8 mouse cellular contexts compared by ENCODE assay signal in genomic region chr12:112551861-112552375, GRCm38 (mm10). TPM values are rescaled to one million over a fixed set of nuclear protein-coding genes. Genes with fewer than 3 reads are reported as not detected.
DNase-seq lines count a peak whose midpoint lies in the region; ATAC-seq and TF ChIP-seq lines count a peak whose summit lies in the region.

No protein-coding gene starts in this region.

- peak; percentile 70 for ATAC-seq in CD4-positive, CD25-positive, alpha-beta regulatory T cell, adult 4 months
- ATAC-seq in erythroblast, adult 5-6 weeks (replicated peaks; ENCODE audit: low FRiP score, poor library complexity, severe bottlenecking), result peak; percentile 76
- no peak for ATAC-seq in heart, embryonic 13.5 days (ENCODE audit: extremely low read depth, insufficient number of reproducible peaks, low FRiP score, low TSS enrichment)
- 0 out of 2 replicates have a peak, but pooled peaks have one; percentile 26 for ATAC-seq in liver, embryonic 14.5 days (ENCODE audit: insufficient read depth)
- ATAC-seq in neural tube, embryonic 11.5 days (ENCODE audit: insufficient read depth, low FRiP score, low TSS enrichment), result peak; percentile 79
- peak; percentile 52; the same call in 1 of the 2 replicates for ATAC-seq in stomach, embryonic 15.5 days (ENCODE audit: insufficient read depth, low FRiP score, low read depth)

- H3K4me3 ChIP-seq in heart, embryonic 13.5 days, result no peak overlapping the region
- no peak overlapping the region for H3K4me3 ChIP-seq in liver, embryonic 14.5 days (ENCODE audit: insufficient read depth in 1 of 2, low read depth in 2 of 2, low read length in 2 of 2)
- no peak overlapping the region for H3K4me3 ChIP-seq in neural tube, embryonic 11.5 days (ENCODE audit: low read depth, low read length)
- no peak overlapping the region for H3K4me3 ChIP-seq in stomach, embryonic 15.5 days (replicated peaks)

- 10% methylated on average over 13 of the region's 13 CpGs for WGBS in heart, embryonic 13.5 days
- 9% methylated on average over 13 of the region's 13 CpGs for WGBS in liver, embryonic 14.5 days (ENCODE audit: insufficient replicate concordance)
- 10% methylated on average over 13 of the region's 13 CpGs for WGBS in neural tube, embryonic 11.5 days
- WGBS in stomach, embryonic 15.5 days, result 11% methylated on average over 13 of the region's 13 CpGs

- H3K27me3 ChIP-seq in heart, embryonic 13.5 days (replicated peaks), result 0 out of 2 replicates have a peak, but pooled peaks cover 12% of the 10 kb centered on the region
- no peaks in the 10 kb centered on the region for H3K27me3 ChIP-seq in liver, embryonic 14.5 days (ENCODE audit: control insufficient read depth, insufficient read depth, low read length)
- H3K27me3 ChIP-seq in neural tube, embryonic 11.5 days (ENCODE audit: control insufficient read depth, insufficient read depth, low read length), result no peaks in the 10 kb centered on the region
- no peaks in the 10 kb centered on the region for H3K27me3 ChIP-seq in stomach, embryonic 15.5 days (replicated peaks)

- no peaks in the 10 kb centered on the region for H3K9me3 ChIP-seq in heart, embryonic 13.5 days
- no peaks in the 10 kb centered on the region for H3K9me3 ChIP-seq in liver, embryonic 14.5 days (ENCODE audit: control insufficient read depth, low read length)
- H3K9me3 ChIP-seq in neural tube, embryonic 11.5 days (ENCODE audit: control insufficient read depth, low read length), result no peaks in the 10 kb centered on the region
- no peaks in the 10 kb centered on the region for H3K9me3 ChIP-seq in stomach, embryonic 15.5 days

- H3K4me1 ChIP-seq in heart, embryonic 13.5 days, result peaks cover 3% of the 10 kb centered on the region; the same call in 1 of the 2 replicates
- H3K4me1 ChIP-seq in liver, embryonic 14.5 days (replicated peaks; ENCODE audit: control insufficient read depth in 2 of 2, insufficient read depth in 2 of 2, low read length in 1 of 2), result no peaks in the 10 kb centered on the region
- H3K4me1 ChIP-seq in neural tube, embryonic 11.5 days (ENCODE audit: control insufficient read depth, insufficient read depth, low read length), result peaks cover 9% of the 10 kb centered on the region; the same call in 1 of the 2 replicates
- H3K4me1 ChIP-seq in stomach, embryonic 15.5 days, result no peaks in the 10 kb centered on the region; the same call in 1 of the 2 replicates

- no peaks in the 10 kb centered on the region for H3K36me3 ChIP-seq in heart, embryonic 13.5 days
- no peaks in the 10 kb centered on the region for H3K36me3 ChIP-seq in liver, embryonic 14.5 days (replicated peaks; ENCODE audit: control insufficient read depth, insufficient read depth, low read depth)
- H3K36me3 ChIP-seq in neural tube, embryonic 11.5 days (ENCODE audit: control insufficient read depth, insufficient read depth, low read length), result no peaks in the 10 kb centered on the region
- no peaks in the 10 kb centered on the region for H3K36me3 ChIP-seq in stomach, embryonic 15.5 days

- no peak overlapping the region for H3K27ac ChIP-seq in heart, embryonic 13.5 days (replicated peaks)
- H3K27ac ChIP-seq in liver, embryonic 14.5 days, result no peak overlapping the region
- peak overlapping the region; percentile 67; the same call in 1 of the 2 replicates for H3K27ac ChIP-seq in neural tube, embryonic 11.5 days (ENCODE audit: low read depth, low read length)
- H3K27ac ChIP-seq in stomach, embryonic 15.5 days, result no peak overlapping the region

- TF ChIP-seq EP300 in liver, embryonic 14.5 days (IDR thresholded peaks at IDR 0.05; ENCODE audit: low read depth), result no peak

- peak; percentile 99 for TF ChIP-seq CTCF in liver, embryonic 14.5 days (IDR thresholded peaks at IDR 0.05; ENCODE audit: low read depth)

- H3K9ac ChIP-seq in heart, embryonic 13.5 days, result peak overlapping the region; percentile 40; the same call in 1 of the 2 replicates
- H3K9ac ChIP-seq in liver, embryonic 14.5 days (replicated peaks), result no peak overlapping the region
- peak overlapping the region; percentile 26; the same call in 1 of the 2 replicates for H3K9ac ChIP-seq in neural tube, embryonic 11.5 days (ENCODE audit: low read length)
- H3K9ac ChIP-seq in stomach, embryonic 15.5 days, result no peak overlapping the region

- no peak overlapping the region; the same call in 1 of the 2 replicates for H3K4me2 ChIP-seq in heart, embryonic 13.5 days
- no peak overlapping the region for H3K4me2 ChIP-seq in liver, embryonic 14.5 days (ENCODE audit: low read depth)
- H3K4me2 ChIP-seq in neural tube, embryonic 11.5 days (ENCODE audit: low read depth), result no peak overlapping the region
- no peak overlapping the region for H3K4me2 ChIP-seq in stomach, embryonic 15.5 days

- peak; percentile 96 for DNase-seq in brain, adult 2 months (ENCODE audit: low read depth, low spot score)
- DNase-seq in kidney, postnatal 25 days, result peak; percentile 77 to 85
- DNase-seq in liver, embryonic 14.5 days (ENCODE audit: low read depth in 3 of 3, low spot score in 3 of 3), result peak; percentile 35 to 44 (median 44)
- peak; percentile 88 for DNase-seq in neural tube, embryonic 11.5 days (ENCODE audit: low spot score)

RNA-seq across cellular contexts. Expression of gene Tmem179, which starts 35.4 kb away (rescaled TPM):
- not detected for polyA plus RNA-seq in CD4-positive, CD25-positive, alpha-beta regulatory T cell, adult 4 months (2017; shearing (Covaris generic))
- total RNA-seq in erythroblast, adult 5-6 weeks (2015; ENCODE audit: low replicate concordance), result not detected in 2 replicates
- total RNA-seq in erythroblast, adult 5-6 weeks (2017; ENCODE audit: low replicate concordance), result not detected in 2 replicates
- 0.62 and 0.70 TPM in 2 replicates for polyA plus RNA-seq in heart, embryonic 13.5 days (2015; fragmentation: Nextera tagmentation; extraction: Ambion mirVana)
- polyA plus RNA-seq in liver, embryonic 14.5 days (2012; rRNA removed), result 0.02 and 0.09 TPM in 2 replicates
- 0.05 and 0.08 TPM in 2 replicates for polyA plus RNA-seq in liver, embryonic 14.5 days (2014; fragmentation: Nextera tagmentation; extraction: Ambion mirVana)
- 5.8 and 8.4 TPM in 2 replicates for polyA plus RNA-seq in neural tube, embryonic 11.5 days (2014; fragmentation: Nextera tagmentation; extraction: Ambion mirVana)
- polyA plus RNA-seq in stomach, embryonic 15.5 days (2015; fragmentation: Nextera tagmentation; extraction: Ambion mirVana), result 2.7 TPM in 2 replicates

RNA-seq across cellular contexts. Expression of gene Inf2, which starts 36.7 kb away (rescaled TPM):
- 10 to 100 TPM in 1 of 2 experiments, 1 to 10 TPM in 1; 9.1 to 12.2 TPM for polyA plus RNA-seq in CD4-positive, CD25-positive, alpha-beta regulatory T cell, adult 4 months (2017; shearing (Covaris generic))
- 3.1 and 4.6 TPM in 2 replicates for total RNA-seq in erythroblast, adult 5-6 weeks (2015; ENCODE audit: low replicate concordance)
- 0.94 and 3.5 TPM in 2 replicates for total RNA-seq in erythroblast, adult 5-6 weeks (2017; ENCODE audit: low replicate concordance)
- polyA plus RNA-seq in heart, embryonic 13.5 days (2015; fragmentation: Nextera tagmentation; extraction: Ambion mirVana), result 3.2 TPM in 2 replicates
- polyA plus RNA-seq in liver, embryonic 14.5 days (2012; rRNA removed), result 4.8 and 6.2 TPM in 2 replicates
- polyA plus RNA-seq in liver, embryonic 14.5 days (2014; fragmentation: Nextera tagmentation; extraction: Ambion mirVana), result 2.0 and 2.1 TPM in 2 replicates
- 1.9 and 2.2 TPM in 2 replicates for polyA plus RNA-seq in neural tube, embryonic 11.5 days (2014; fragmentation: Nextera tagmentation; extraction: Ambion mirVana)
- polyA plus RNA-seq in stomach, embryonic 15.5 days (2015; fragmentation: Nextera tagmentation; extraction: Ambion mirVana), result 4.3 and 4.4 TPM in 2 replicates

Comparison
In these comparisons a context has a peak if more than half of its experiments do, and no peak if none do; other contexts are left out.
1. DNase-seq: peak in every context shown above with its lines; median percentile 96 in brain, adult 2 months; 88 in neural tube, embryonic 11.5 days; 81 in kidney, postnatal 25 days; 44 in liver, embryonic 14.5 days.
2. H3K9ac ChIP-seq: peak in heart, embryonic 13.5 days (single experiment) and neural tube, embryonic 11.5 days (single experiment); none in liver, embryonic 14.5 days (single experiment) and stomach, embryonic 15.5 days (single experiment).